Mouse (Mus musculus) liver, embryonic 12.5 days (tissue): ENCODE data around the gene Klf14. TPM values are rescaled to one million over a fixed set of nuclear protein-coding genes. Genes with fewer than 3 reads are reported as not detected.

Experiments used
- ATAC-seq: fragments of 200-750 bp; cut with Nextera tagmentation; 2 replicates; pipeline ENCODE4 v1.8.0; 2017; ENCODE audit warnings: moderate number of reproducible peaks, mild to moderate bottlenecking, moderate library complexity
- H3K27ac ChIP-seq: fragments of 300-500 bp; sonication (generic); 2 replicates; pipeline ENCODE4 v1.5.1; 2016; ENCODE audit warnings: mild to moderate bottlenecking
- H3K27me3 ChIP-seq: fragments of 300-500 bp; sonication (generic); replicated peaks from 2 replicates; pipeline ENCODE4 v1.6.1; 2016; ENCODE audit warnings: mild to moderate bottlenecking, moderate library complexity
- H3K36me3 ChIP-seq: fragments of 300-500 bp; sonication (generic); 2 replicates; pipeline ENCODE4 v1.6.1; 2016; ENCODE audit warnings: mild to moderate bottlenecking, moderate library complexity
- H3K4me1 ChIP-seq: fragments of 300-500 bp; sonication (generic); 2 replicates; pipeline ENCODE4 v1.6.1; 2016
- H3K4me2 ChIP-seq: fragments of 300-500 bp; sonication (generic); 2 replicates; pipeline ENCODE4 v1.6.1; 2016; ENCODE audit warnings: mild to moderate bottlenecking, moderate library complexity
- H3K4me3 ChIP-seq: fragments of 300-500 bp; sonication (generic); 2 replicates; pipeline ENCODE4 v1.5.1; 2016; ENCODE audit warnings: mild to moderate bottlenecking, moderate library complexity
- H3K9ac ChIP-seq: fragments of 300-500 bp; sonication (generic); 2 replicates; pipeline ENCODE4 v1.6.1; 2016; ENCODE audit warnings: mild to moderate bottlenecking, moderate library complexity
- H3K9me3 ChIP-seq: fragments of 300-500 bp; sonication (generic); replicated peaks from 2 replicates; pipeline ENCODE4 v1.6.1; 2016; ENCODE audit warnings: mild to moderate bottlenecking, moderate library complexity
- WGBS: fragments of 180-500 bp; shearing (Covaris S2); methylation state at CpG from one replicate; pipeline ENCODE4 v1.1.7; 2016; ENCODE audit not compliant: insufficient replicate concordance; 5-methylcytosine and 5-hydroxymethylcytosine counted together
- polyA plus RNA-seq: library from polyadenylated mRNA; unstranded; fragments of >200 nt; fragmentation: Nextera tagmentation; extraction: Ambion mirVana; gene quantifications from 2 replicates; pipeline ENCODE4 v1.2.1, GENCODE M21; 2016

The Klf14 gene
- 0.60 and 0.72 TPM in 2 replicates for polyA plus RNA-seq

DNA sequence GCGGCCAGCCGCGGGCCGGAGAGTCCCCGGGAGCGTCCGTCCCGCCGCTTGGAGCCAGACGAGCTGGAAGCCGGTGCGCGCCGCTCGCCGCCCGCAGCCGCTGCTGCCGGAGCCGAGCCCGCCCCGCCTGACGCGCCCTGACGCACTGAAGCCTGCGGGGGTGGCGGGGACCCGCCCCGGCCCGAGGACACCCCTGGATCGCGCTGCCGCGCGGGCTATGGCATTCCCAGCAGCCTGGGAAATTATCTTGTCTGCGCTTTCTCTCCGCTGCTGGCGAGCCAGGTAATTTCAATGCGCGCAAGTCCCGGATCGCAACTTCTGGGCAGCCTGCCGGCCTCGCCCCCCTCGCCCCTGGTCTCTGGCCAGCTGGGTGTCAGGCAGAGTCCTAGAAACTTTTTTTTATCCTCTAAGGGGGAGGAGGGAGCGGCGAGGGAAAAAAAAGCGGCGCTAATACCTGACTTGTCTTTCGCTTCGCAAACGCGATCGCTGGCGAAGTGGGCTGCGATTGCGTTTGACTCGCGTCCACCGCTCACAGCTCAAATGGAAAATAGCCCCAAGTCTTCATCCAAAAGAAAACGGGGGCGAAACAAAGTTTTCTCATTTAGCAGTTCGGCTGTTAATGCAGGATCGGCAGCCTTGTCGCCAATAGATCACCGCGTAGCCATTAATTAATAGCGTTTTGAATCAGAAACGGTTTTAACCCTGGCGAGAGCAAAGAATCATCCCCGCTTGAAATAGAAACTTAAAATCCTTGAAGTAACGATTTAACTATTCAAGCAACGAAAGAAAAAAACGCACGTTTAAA is at the start of gene Klf14:
TSS of gene Klf14 (minus strand) at position 343 of the 805 bp plus-strand sequence.
- no peaks in the 10 kb centered on the region for H3K36me3 ChIP-seq
- no peak within 1 kb of the TSS for H3K27ac ChIP-seq
- ATAC-seq = no peak
- H3K27me3 ChIP-seq = peaks cover 67% of the 10 kb centered on the region
- peaks cover 13% of the 10 kb centered on the region for H3K9me3 ChIP-seq
- H3K4me1 ChIP-seq = 0 out of 2 replicates have a peak, but pooled peaks cover 4% of the 10 kb centered on the region
- WGBS = 1% methylated on average over 75 of the region's 75 CpGs
- H3K9ac ChIP-seq = no peak within 1 kb of the TSS
- H3K4me2 ChIP-seq = peak within 1 kb of the TSS; percentile 62
- H3K4me3 ChIP-seq = peak within 1 kb of the TSS; percentile 51

DNA sequence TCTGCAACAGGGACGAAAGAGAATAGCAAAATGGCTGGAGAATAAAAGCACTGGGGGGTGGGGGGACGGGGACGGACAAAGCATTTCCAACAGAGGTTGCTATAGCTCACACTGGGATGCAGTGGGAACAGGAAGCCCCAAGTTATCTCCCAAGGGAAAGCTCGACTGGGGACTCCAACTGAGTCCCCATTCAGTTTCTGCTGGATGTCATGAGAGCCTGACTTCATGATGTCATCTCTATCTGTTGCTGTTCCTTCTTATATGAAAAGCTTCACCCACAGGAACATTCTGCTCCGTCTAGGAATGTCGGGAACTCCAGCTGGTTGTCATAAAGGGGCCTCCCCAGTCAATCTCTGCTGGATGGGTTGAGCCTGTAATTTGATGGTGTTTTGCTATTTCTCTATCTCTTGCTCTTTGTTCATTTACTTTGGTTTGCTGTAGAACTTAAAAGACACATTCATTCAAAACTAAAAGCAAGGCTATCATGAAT is 47.3 kb upstream of the Klf14 start:
- 59% methylated on average over 6 of the region's 6 CpGs for WGBS
- ATAC-seq = no peak
- no peaks in the 10 kb centered on the region for H3K27me3 ChIP-seq

DNA sequence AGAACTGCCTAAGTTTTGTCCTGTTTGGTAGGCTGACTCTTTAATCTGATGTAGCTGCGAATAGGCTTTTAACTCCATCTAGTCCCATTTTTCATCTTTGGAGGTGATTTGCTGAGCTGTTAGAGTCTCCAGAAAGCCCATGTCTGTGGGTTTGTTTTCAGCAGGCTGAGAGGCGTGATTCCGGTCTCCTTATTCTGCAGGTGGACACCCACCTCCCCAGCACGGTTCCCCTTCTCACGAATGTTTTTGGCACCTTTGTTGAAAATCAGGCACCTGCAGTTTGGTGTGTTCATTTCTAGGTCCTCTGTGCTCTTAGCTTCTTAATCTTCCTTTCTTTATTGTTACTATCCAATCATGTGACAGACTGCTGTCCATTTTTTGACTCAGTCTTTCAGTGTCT is 27.5 kb upstream of the Klf14 start:
- Histone ChIP-seq H3K4me2 (no peak overlapping the region), H3K9ac (no peak overlapping the region), H3K36me3 (no peaks in the 10 kb centered on the region), H3K9me3 (no peaks in the 10 kb centered on the region), H3K4me3 (no peak overlapping the region), H3K27ac (no peak overlapping the region), H3K4me1 (no peaks in the 10 kb centered on the region), H3K27me3 (no peaks in the 10 kb centered on the region)
- no peak for ATAC-seq
- 72% methylated on average over 5 of the region's 5 CpGs for WGBS

More for the DNA sequence above, 47.3 kb upstream of the Klf14 start:
- H3K9me3 ChIP-seq = 0 out of 2 replicates have a peak, but pooled peaks cover 2% of the 10 kb centered on the region
- H3K27ac ChIP-seq = no peak overlapping the region
- H3K4me1 ChIP-seq = no peaks in the 10 kb centered on the region
- H3K4me3 ChIP-seq = no peak overlapping the region
- no peak overlapping the region for H3K9ac ChIP-seq
- no peaks in the 10 kb centered on the region for H3K36me3 ChIP-seq
- H3K4me2 ChIP-seq = no peak overlapping the region

DNA sequence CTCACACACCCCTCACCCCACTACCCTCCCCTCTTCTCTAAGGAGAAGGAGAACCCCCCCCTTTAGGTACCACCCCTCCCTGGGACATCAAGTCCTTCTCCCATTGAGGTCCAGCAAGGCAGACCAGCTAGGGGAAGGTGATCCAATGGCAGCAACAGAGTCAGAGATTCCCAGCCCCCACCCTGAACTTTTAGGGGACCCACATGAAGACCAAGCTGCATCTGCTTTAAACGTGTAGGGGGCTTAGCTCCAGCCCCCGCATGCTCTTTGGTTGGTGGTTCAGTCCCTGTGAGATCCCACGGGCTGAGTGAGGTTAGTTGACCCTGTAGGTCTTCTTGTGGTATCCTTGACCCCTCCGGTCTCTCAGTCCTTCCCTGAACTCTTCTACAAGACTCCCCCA is 24.1 kb upstream of the Klf14 start:
- Histone ChIP-seq H3K4me1 (no peaks in the 10 kb centered on the region), H3K27me3 (no peaks in the 10 kb centered on the region), H3K4me3 (no peak overlapping the region), H3K9ac (no peak overlapping the region), H3K27ac (no peak overlapping the region), H3K36me3 (no peaks in the 10 kb centered on the region), H3K4me2 (no peak overlapping the region), H3K9me3 (no peaks in the 10 kb centered on the region)
- no peak for ATAC-seq
- 61% methylated on average over 4 of the region's 4 CpGs for WGBS

DNA sequence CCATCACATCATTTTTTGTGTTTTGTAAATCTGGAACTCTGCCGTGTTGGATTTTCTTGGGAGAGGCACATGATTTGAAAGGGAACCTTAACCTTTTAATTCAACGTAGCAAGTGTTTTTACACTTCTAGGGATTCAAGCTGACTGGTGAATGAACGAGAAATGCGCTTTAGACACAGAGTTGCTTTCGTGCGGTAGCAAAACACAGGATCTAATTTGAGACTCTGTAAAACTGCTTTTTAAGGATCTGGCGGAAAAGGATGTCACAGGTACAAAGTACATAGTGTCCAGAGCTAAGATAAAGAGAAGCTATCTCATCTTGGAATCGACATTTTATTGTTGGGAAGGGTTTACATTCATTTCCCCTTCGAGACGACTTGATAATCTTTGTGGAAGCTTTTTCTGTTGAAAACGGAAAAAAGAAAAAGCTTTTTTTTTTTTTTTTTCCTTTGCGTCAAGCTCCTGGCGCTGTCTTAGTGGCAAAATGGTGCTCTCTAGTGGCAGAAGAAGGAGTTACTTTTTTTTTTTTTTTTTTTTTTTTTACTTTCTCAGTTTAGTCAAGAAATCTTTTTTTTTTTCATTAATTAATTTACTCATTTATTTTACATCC is 23.6 kb upstream of the Klf14 start:
- Histone ChIP-seq H3K4me3 (no peak overlapping the region), H3K9ac (no peak overlapping the region)
- 19% methylated on average over 13 of the region's 13 CpGs for WGBS

DNA sequence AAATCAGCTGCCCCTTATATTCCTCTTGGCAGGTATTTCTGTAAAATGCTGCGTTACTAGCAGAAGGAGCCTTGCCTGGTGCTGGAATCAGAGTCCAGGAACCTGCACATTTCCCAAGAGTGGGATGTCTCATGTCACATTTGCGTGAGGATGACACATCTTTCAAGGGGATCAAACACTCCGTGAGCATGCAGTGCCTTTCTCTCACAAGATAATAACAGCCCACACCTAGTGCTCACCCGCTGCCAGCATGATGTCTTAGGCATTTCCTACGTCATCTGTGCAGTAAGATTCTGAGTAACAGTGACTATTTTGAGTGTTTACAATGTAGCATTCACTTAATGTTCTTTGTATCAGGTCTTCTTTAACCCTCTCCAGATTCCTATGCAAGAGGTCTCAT is 22.5 kb upstream of the Klf14 start:
- no peak for ATAC-seq
- Histone ChIP-seq H3K4me3 (no peak overlapping the region), H3K27ac (no peak overlapping the region), H3K27me3 (no peaks in the 10 kb centered on the region), H3K9me3 (no peaks in the 10 kb centered on the region), H3K4me1 (no peaks in the 10 kb centered on the region), H3K36me3 (no peaks in the 10 kb centered on the region), H3K4me2 (no peak overlapping the region), H3K9ac (no peak overlapping the region)
- WGBS = 67% methylated on average over 5 of the region's 5 CpGs

More for the DNA sequence above, 23.6 kb upstream of the Klf14 start:
- Histone ChIP-seq H3K4me2 (peak overlapping the region; percentile 29), H3K27ac (no peak overlapping the region), H3K4me1 (no peaks in the 10 kb centered on the region), H3K36me3 (no peaks in the 10 kb centered on the region), H3K9me3 (no peaks in the 10 kb centered on the region), H3K27me3 (no peaks in the 10 kb centered on the region)
- ATAC-seq = no peak

DNA sequence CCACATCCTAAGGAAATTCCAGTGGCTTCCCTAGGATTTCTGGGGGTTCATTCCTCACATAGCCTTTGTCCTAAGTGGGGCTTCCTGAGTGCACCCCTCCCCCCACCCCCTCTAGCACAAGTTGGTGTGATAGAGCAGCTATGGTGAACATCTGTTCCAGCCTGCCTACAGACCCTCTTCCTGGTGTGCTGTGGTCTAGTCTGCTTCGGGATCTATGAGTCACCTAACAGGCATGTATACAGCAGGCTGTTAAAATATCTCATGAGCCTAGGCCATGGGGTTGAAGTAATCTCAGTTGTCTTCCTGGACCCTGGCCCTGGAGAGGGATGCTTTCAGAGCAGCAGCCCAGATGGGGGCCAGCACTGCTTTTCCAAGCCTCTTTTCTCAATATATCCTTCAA is 19.7 kb upstream of the Klf14 start:
- Histone ChIP-seq H3K4me3 (no peak overlapping the region), H3K4me1 (no peaks in the 10 kb centered on the region), H3K36me3 (no peaks in the 10 kb centered on the region), H3K4me2 (no peak overlapping the region), H3K27me3 (no peaks in the 10 kb centered on the region), H3K9ac (no peak overlapping the region), H3K27ac (no peak overlapping the region), H3K9me3 (no peaks in the 10 kb centered on the region)
- WGBS = 36% methylated on average over 1 of the region's 1 CpGs
- no peak for ATAC-seq

DNA sequence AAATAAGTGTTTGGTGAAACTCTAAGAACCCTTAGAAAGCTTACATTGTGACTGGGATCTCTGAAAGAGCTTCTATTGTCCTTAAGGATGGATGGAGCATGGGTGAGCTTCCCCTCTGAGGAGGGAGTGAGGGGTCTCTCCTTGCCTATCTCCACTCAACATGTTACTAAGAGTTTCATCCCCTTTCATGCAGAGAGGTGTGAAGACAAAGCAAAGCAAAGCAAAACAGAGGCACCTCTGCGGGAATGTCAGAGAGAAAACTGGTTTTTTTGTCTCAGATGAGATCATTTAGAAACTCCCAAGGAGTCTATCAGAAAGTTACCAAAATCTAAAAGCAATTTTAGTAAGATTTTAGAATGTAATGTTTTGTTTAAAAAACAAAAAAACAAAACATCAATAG is 13.2 kb upstream of the Klf14 start:
- no peaks in the 10 kb centered on the region for H3K36me3 ChIP-seq
- no peak for ATAC-seq

DNA sequence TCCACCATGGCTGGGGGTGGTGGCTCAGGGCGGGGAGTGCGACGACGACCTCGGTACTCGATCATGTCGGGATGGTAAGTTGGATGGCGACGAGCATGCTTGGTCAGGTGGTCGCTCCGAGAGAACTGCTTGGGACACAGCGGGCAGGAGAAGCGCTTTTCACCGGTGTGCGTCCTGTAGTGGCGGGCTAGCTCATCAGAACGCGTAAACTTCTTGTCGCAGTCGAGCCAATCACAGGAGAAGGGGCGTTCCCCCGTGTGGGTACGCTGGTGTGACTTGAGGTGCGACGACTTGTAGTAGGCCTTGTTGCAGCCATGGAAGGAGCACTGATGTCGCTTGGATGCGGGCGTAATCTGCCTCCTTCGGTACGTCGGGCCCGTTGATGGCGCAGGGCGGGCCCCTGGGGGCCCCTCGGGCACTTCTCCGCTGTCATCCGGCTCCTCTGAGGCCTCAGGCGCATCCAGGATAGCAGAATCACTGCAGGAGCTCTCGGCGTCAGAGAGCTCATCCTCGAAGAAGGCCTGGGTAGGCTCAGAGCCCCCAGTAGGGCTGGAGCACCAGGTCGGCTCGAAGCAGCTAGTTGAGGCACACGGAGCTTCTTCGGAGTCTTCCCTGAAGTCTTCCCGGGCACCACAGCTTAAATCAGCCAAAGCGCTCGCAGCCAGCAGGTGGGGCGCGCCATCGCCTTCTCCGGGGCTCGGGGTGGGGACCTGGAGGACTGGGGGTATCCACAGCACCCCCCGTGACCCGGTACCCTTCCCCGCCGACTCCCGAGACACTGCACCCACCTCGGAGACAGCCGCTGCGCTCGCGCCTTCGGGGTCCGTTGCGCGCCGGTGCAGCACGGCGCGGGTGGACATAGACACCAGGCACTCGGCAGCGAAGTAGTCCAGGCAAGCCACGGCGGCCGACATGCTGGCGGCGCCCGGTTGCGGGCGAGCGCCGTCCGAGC is 818 bp downstream of the Klf14 start:
- no peak for ATAC-seq
- Histone ChIP-seq H3K4me3 (peak overlapping the region; percentile 51), H3K4me2 (peak overlapping the region; percentile 62), H3K36me3 (no peaks in the 10 kb centered on the region), H3K4me1 (0 out of 2 replicates have a peak, but pooled peaks cover 4% of the 10 kb centered on the region), H3K27me3 (peaks cover 62% of the 10 kb centered on the region), H3K27ac (no peak overlapping the region), H3K9me3 (peaks cover 13% of the 10 kb centered on the region), H3K9ac (no peak overlapping the region)
- 7% methylated on average over 84 of the region's 84 CpGs for WGBS

More for the DNA sequence above, 13.2 kb upstream of the Klf14 start:
- H3K4me3 ChIP-seq = no peak overlapping the region
- H3K4me2 ChIP-seq = no peak overlapping the region
- 74% methylated on average over 1 of the region's 1 CpGs for WGBS
- no peaks in the 10 kb centered on the region for H3K9me3 ChIP-seq
- H3K27ac ChIP-seq = no peak overlapping the region
- H3K4me1 ChIP-seq = no peaks in the 10 kb centered on the region
- H3K27me3 ChIP-seq = peaks cover 8% of the 10 kb centered on the region; the same call in 1 of the 2 replicates
- no peak overlapping the region for H3K9ac ChIP-seq

DNA sequence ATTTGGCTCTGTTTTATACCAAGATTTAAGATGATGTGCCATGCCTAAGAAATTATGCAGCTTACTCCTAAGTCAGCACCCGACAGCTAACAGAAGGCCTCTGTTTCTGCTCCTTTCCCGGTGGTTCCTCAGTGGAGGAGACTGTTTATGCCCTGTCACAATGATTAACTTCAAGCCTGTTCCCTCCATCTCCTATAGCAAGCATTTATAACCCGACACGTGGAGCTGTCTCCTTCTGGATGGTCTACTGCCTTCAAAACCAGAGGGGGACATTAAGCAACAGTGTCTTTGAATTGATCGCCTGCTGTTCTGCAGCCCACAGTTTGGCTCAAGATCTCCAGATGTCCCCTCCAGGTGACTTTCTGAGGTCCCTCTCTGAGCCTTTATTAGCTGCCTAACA is 19.6 kb downstream of the Klf14 start:
- no peak overlapping the region for H3K9ac ChIP-seq
- no peak for ATAC-seq
- WGBS = 54% methylated on average over 5 of the region's 5 CpGs
- no peak overlapping the region for H3K27ac ChIP-seq
- no peak overlapping the region for H3K4me3 ChIP-seq
- no peaks in the 10 kb centered on the region for H3K36me3 ChIP-seq
- H3K27me3 ChIP-seq = peaks cover 10% of the 10 kb centered on the region
- no peaks in the 10 kb centered on the region for H3K9me3 ChIP-seq
- no peak overlapping the region for H3K4me2 ChIP-seq
- H3K4me1 ChIP-seq = no peaks in the 10 kb centered on the region

DNA sequence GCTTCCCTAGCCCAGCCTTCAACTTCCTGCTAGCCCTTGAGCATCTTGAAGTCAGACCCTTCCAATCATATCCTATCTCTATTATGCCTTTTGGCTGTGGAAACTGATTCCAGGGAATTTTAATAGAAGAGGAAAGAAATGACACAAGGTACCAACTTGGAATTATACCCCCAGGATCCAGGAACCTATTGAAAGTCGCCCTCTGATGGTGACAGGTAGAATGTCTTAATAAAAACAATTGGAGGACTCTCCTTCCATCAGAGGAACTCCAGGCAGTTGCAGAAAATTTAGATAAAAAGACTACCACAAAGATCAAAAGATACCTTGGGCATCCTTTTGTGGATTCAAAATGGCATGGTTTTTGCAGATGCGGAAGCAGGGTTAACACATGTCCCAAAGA is 36.1 kb downstream of the Klf14 start:
- Histone ChIP-seq H3K9ac (no peak overlapping the region), H3K9me3 (no peaks in the 10 kb centered on the region), H3K4me2 (no peak overlapping the region), H3K4me1 (no peaks in the 10 kb centered on the region), H3K27ac (no peak overlapping the region), H3K4me3 (no peak overlapping the region), H3K36me3 (no peaks in the 10 kb centered on the region), H3K27me3 (peaks cover 16% of the 10 kb centered on the region)
- no peak for ATAC-seq
- 39% methylated on average over 2 of the region's 2 CpGs for WGBS
